Mouse (Mus musculus) adrenal gland, postnatal 36 days (tissue): Measurements from ENCODE around the gene Plekhg1. TPM values are rescaled to one million over a fixed set of nuclear protein-coding genes. Genes with fewer than 3 reads are reported as not detected.

Experiments
- total RNA-seq, 2 experiments: library from RNA; stranded (reverse); gene quantifications; 2 replicates each; pipeline ENCODE4 v1.2.3; 2021

Plekhg1 gene
- total RNA-seq, 2 experiments from 2014 or later = 5.5 to 7.7 TPM

Other genes with a start within 250 kb of the Plekhg1 start
- not detected for gene Iyd, start 200.1 kb upstream of the Plekhg1 start, total RNA-seq
- gene Mthfd1l, start 232.8 kb downstream of the Plekhg1 start, total RNA-seq = 10 to 100 TPM in 1 of 2 experiments, 1 to 10 TPM in 1; 5.6 to 10.1 TPM